Comparison of ENCODE assay signal across 20 mouse cellular contexts in genomic region chr3:129205481-129206175, GRCm38 (mm10). TPM values are rescaled to one million over a fixed set of nuclear protein-coding genes. Genes with fewer than 3 reads are reported as not detected.
DNase-seq lines count a peak whose midpoint lies in the region; ATAC-seq and TF ChIP-seq lines count a peak whose summit lies in the region.
"Had no signal": no experiment of that assay in that cellular context is flagged by ENCODE, and none has a peak within 500 bp of the region (broad histone marks: within the 10 kb centered on the region; RNA-seq: fewer than 3 reads in every experiment).

No protein-coding gene starts in this region.

- peaks cover 100% of the 10 kb centered on the region for H3K27me3 ChIP-seq in midbrain, embryonic 10.5 days (ENCODE audit: low read depth, poor library complexity, severe bottlenecking)
- peaks cover 85% of the 10 kb centered on the region for H3K27me3 ChIP-seq in midbrain, postnatal 0 days (ENCODE audit: insufficient read depth, low read length)
- peaks cover 77% of the 10 kb centered on the region for H3K27me3 ChIP-seq in embryonic facial prominence, embryonic 12.5 days
- peaks cover 96% of the 10 kb centered on the region for H3K27me3 ChIP-seq in midbrain, embryonic 14.5 days (ENCODE audit: control insufficient read depth, insufficient read depth, low read length)
- H3K27me3 ChIP-seq in forebrain, embryonic 14.5 days (replicated peaks; ENCODE audit: control insufficient read depth, insufficient read depth, low read length) = peaks cover 90% of the 10 kb centered on the region

- peaks cover 39% of the 10 kb centered on the region for H3K4me1 ChIP-seq in midbrain, embryonic 10.5 days
- H3K4me1 ChIP-seq in midbrain, postnatal 0 days (ENCODE audit: insufficient read depth, low read length) = no peaks in the 10 kb centered on the region
- 0 out of 2 replicates have a peak, but pooled peaks cover 6% of the 10 kb centered on the region for H3K4me1 ChIP-seq in embryonic facial prominence, embryonic 12.5 days
- no peaks in the 10 kb centered on the region for H3K4me1 ChIP-seq in midbrain, embryonic 14.5 days (ENCODE audit: control insufficient read depth, insufficient read depth, low read length)
- peaks cover 4% of the 10 kb centered on the region; the same call in 1 of the 2 replicates for H3K4me1 ChIP-seq in forebrain, embryonic 14.5 days (ENCODE audit: control insufficient read depth, insufficient read depth, low read length)

- WGBS in midbrain, embryonic 10.5 days = under 1% methylated on average over 18 of the region's 18 CpGs
- 4% methylated on average over 18 of the region's 18 CpGs for WGBS in midbrain, postnatal 0 days
- 2% methylated on average over 18 of the region's 18 CpGs for WGBS in embryonic facial prominence, embryonic 12.5 days
- WGBS in midbrain, embryonic 14.5 days = 2% methylated on average over 18 of the region's 18 CpGs
- 2% methylated on average over 18 of the region's 18 CpGs for WGBS in forebrain, embryonic 14.5 days

- DNase-seq in cerebellum, postnatal 10 days = peak; percentile 31 to 61
- peak; percentile 28 for DNase-seq in midbrain, embryonic 10.5 days (ENCODE audit: low spot score)
- DNase-seq in midbrain, postnatal 0 days (ENCODE audit: low spot score) = no peak
- DNase-seq in midbrain, embryonic 14.5 days = peak; percentile 36
- DNase-seq in forebrain, embryonic 14.5 days (ENCODE audit: low spot score) = no peak
- DNase-seq in urinary bladder, postnatal 14 days (ENCODE audit: low spot score) = no peak
- DNase-seq: gastrocnemius, postnatal 10 days; kidney, adult 18-20 months; kidney, postnatal 10 days; lung, postnatal 10 days; right cerebral cortex, postnatal 14 days had no signal

- H3K9me3 ChIP-seq in midbrain, embryonic 10.5 days (replicated peaks) = no peaks in the 10 kb centered on the region
- H3K9me3 ChIP-seq in midbrain, postnatal 0 days (ENCODE audit: low read length) = no peaks in the 10 kb centered on the region
- H3K9me3 ChIP-seq in embryonic facial prominence, embryonic 12.5 days = no peaks in the 10 kb centered on the region
- H3K9me3 ChIP-seq in midbrain, embryonic 14.5 days (ENCODE audit: control insufficient read depth, low read length) = no peaks in the 10 kb centered on the region
- H3K9me3 ChIP-seq in forebrain, embryonic 14.5 days (replicated peaks; ENCODE audit: control insufficient read depth, low read length) = no peaks in the 10 kb centered on the region
- H3K9me3 ChIP-seq: hindbrain, embryonic 15.5 days had no signal

- no peak overlapping the region for H3K9ac ChIP-seq in midbrain, postnatal 0 days (replicated peaks; ENCODE audit: low read length, poor library complexity, severe bottlenecking)
- 0 out of 2 replicates have a peak overlapping the region, but pooled peaks have one; percentile 52 for H3K9ac ChIP-seq in embryonic facial prominence, embryonic 12.5 days
- no peak overlapping the region; the same call in 1 of the 2 replicates for H3K9ac ChIP-seq in midbrain, embryonic 14.5 days (replicated peaks; ENCODE audit: low read length)
- no peak overlapping the region for H3K9ac ChIP-seq in forebrain, embryonic 14.5 days (ENCODE audit: low read length)
- H3K9ac ChIP-seq: hindbrain, embryonic 15.5 days had no signal

- ATAC-seq in cerebellum, adult (ENCODE audit: insufficient number of reproducible peaks, low FRiP score, low TSS enrichment) = no peak
- ATAC-seq in midbrain, postnatal 0 days (ENCODE audit: low FRiP score) = no peak
- no peak for ATAC-seq in embryonic facial prominence, embryonic 12.5 days (ENCODE audit: insufficient number of reproducible peaks, insufficient read depth, low FRiP score, low TSS enrichment)
- ATAC-seq in midbrain, embryonic 14.5 days (ENCODE audit: low FRiP score, low TSS enrichment) = no peak
- ATAC-seq in forebrain, embryonic 14.5 days = no peak
- ATAC-seq: CD4-positive, CD25-positive, alpha-beta regulatory T cell, adult 4 months had no signal

- H3K27ac ChIP-seq in midbrain, embryonic 10.5 days (replicated peaks) = no peak overlapping the region
- no peak overlapping the region for H3K27ac ChIP-seq in midbrain, postnatal 0 days (ENCODE audit: low read depth, low read length)
- H3K27ac ChIP-seq in embryonic facial prominence, embryonic 12.5 days = no peak overlapping the region
- 0 out of 2 replicates have a peak overlapping the region, but pooled peaks have one; percentile 2 for H3K27ac ChIP-seq in midbrain, embryonic 14.5 days (replicated peaks; ENCODE audit: low read depth, low read length)
- no peak overlapping the region for H3K27ac ChIP-seq in forebrain, embryonic 14.5 days (ENCODE audit: low read depth, low read length)
- H3K27ac ChIP-seq: heart, adult 2 months; hindbrain, embryonic 15.5 days; stomach, postnatal 0 days had no signal

- no peak overlapping the region for H3K4me2 ChIP-seq in midbrain, postnatal 0 days (ENCODE audit: low read depth, low read length, poor library complexity, severe bottlenecking)
- peak overlapping the region; percentile 63 for H3K4me2 ChIP-seq in embryonic facial prominence, embryonic 12.5 days (replicated peaks)
- peak overlapping the region; percentile 78 for H3K4me2 ChIP-seq in midbrain, embryonic 14.5 days (ENCODE audit: low read length)
- no peak overlapping the region for H3K4me2 ChIP-seq in forebrain, embryonic 14.5 days (ENCODE audit: low read length)

- TF ChIP-seq CTCF in midbrain, postnatal 0 days (IDR thresholded peaks at IDR 0.05) = no peak

- H3K36me3 ChIP-seq in midbrain, embryonic 10.5 days = no peaks in the 10 kb centered on the region
- H3K36me3 ChIP-seq in midbrain, postnatal 0 days (ENCODE audit: insufficient read depth, low read length) = no peaks in the 10 kb centered on the region
- H3K36me3 ChIP-seq in embryonic facial prominence, embryonic 12.5 days = no peaks in the 10 kb centered on the region
- no peaks in the 10 kb centered on the region for H3K36me3 ChIP-seq in midbrain, embryonic 14.5 days (ENCODE audit: control insufficient read depth, insufficient read depth, low read length)
- H3K36me3 ChIP-seq in forebrain, embryonic 14.5 days (ENCODE audit: control insufficient read depth, insufficient read depth, low read length) = no peaks in the 10 kb centered on the region
- H3K36me3 ChIP-seq: G1E; hindbrain, embryonic 15.5 days had no signal

- peak overlapping the region; percentile 59; the same call in 1 of the 2 replicates for H3K4me3 ChIP-seq in midbrain, embryonic 10.5 days
- no peak overlapping the region for H3K4me3 ChIP-seq in midbrain, postnatal 0 days (ENCODE audit: low read depth, low read length)
- no peak overlapping the region for H3K4me3 ChIP-seq in embryonic facial prominence, embryonic 12.5 days
- peak overlapping the region; percentile 7; the same call in 1 of the 2 replicates for H3K4me3 ChIP-seq in midbrain, embryonic 14.5 days (replicated peaks; ENCODE audit: low read depth, low read length)
- H3K4me3 ChIP-seq in forebrain, embryonic 14.5 days (ENCODE audit: low read depth, low read length) = no peak overlapping the region
- H3K4me3 ChIP-seq: heart, adult 2 months had no signal

RNA-seq across cellular contexts. Expression of gene Pitx2, which starts 6.0 kb away (rescaled TPM):
- polyA plus RNA-seq in midbrain, embryonic 10.5 days (2016; fragmentation: Nextera tagmentation; extraction: Ambion mirVana) = 27.8 and 47.0 TPM in 2 replicates
- 10.4 and 13.5 TPM in 2 replicates for total RNA-seq in midbrain, postnatal 0 days (2014; rRNA removed)
- 28.7 and 29.9 TPM in 2 replicates for polyA plus RNA-seq in midbrain, postnatal 0 days (2015; fragmentation: Nextera tagmentation; extraction: Ambion mirVana)
- 54.6 and 55.2 TPM in 2 replicates for polyA plus RNA-seq in embryonic facial prominence, embryonic 12.5 days (2016; fragmentation: Nextera tagmentation; extraction: Ambion mirVana)
- polyA plus RNA-seq in midbrain, embryonic 14.5 days (2014; fragmentation: Nextera tagmentation; extraction: Ambion mirVana) = 27.0 and 27.5 TPM in 2 replicates
- 9.3 and 13.7 TPM in 2 replicates for polyA plus RNA-seq in forebrain, embryonic 14.5 days (2014; fragmentation: Nextera tagmentation; extraction: Ambion mirVana)
- total RNA-seq: layer of hippocampus, postnatal 10 days; megakaryocyte, adult 5-6 weeks had no signal
- polyA plus RNA-seq: G1E had no signal

Comparison
In these comparisons a context has a peak if more than half of its experiments do, and no peak if none do; other contexts are left out.
1. DNase-seq: peak in cerebellum, postnatal 10 days (2 of 2), midbrain, embryonic 10.5 days (single experiment) and midbrain, embryonic 14.5 days (single experiment); none in midbrain, postnatal 0 days (single experiment), forebrain, embryonic 14.5 days (single experiment) and urinary bladder, postnatal 14 days (single experiment).
2. H3K4me3 ChIP-seq: peak in midbrain, embryonic 10.5 days (single experiment) and midbrain, embryonic 14.5 days (single experiment); none in midbrain, postnatal 0 days (single experiment), embryonic facial prominence, embryonic 12.5 days (single experiment) and forebrain, embryonic 14.5 days (single experiment).
3. H3K4me2 ChIP-seq: peak in embryonic facial prominence, embryonic 12.5 days (single experiment) and midbrain, embryonic 14.5 days (single experiment); none in midbrain, postnatal 0 days (single experiment) and forebrain, embryonic 14.5 days (single experiment).